Mouse (Mus musculus): ENCODE results near the gene Mfsd5. TPM values are rescaled to one million over a fixed set of nuclear protein-coding genes. Genes with fewer than 3 reads are reported as not detected.

Gene Mfsd5
- polyA plus RNA-seq, 1 experiment: 3.5 TPM

- Histone ChIP-seq H3K4me1 (ENCODE audit: control insufficient read depth) (peaks cover 12% of the 10 kb centered on the region), H3K36me3 (ENCODE audit: control insufficient read depth) (no peaks in the 10 kb centered on the region), H3K9me3 (ENCODE audit: control insufficient read depth, low read length) (no peaks in the 10 kb centered on the region), H3K27me3 (ENCODE audit: control insufficient read depth) (peaks cover 51% of the 10 kb centered on the region), H3K4me3 (replicated peaks) (no peak overlapping the region)
- TF ChIP-seq TAL1 (IDR thresholded peaks at IDR 0.05; ENCODE audit: low read length): no peak
Measured at GRCm38 (mm10) chr15:102239851-102240250, 39.4 kb upstream of the Mfsd5 start.

- H3K9me3 ChIP-seq (ENCODE audit: control insufficient read depth, low read length): no peaks in the 10 kb centered on the region
- peaks cover 6% of the 10 kb centered on the region for H3K4me1 ChIP-seq (ENCODE audit: control insufficient read depth)
- no peak overlapping the region for H3K4me3 ChIP-seq (replicated peaks)
- TF ChIP-seq GATA1 (IDR thresholded peaks at IDR 0.05; ENCODE audit: low read length) (no peak), TAL1 (IDR thresholded peaks at IDR 0.05; ENCODE audit: low read length) (no peak)
- no peaks in the 10 kb centered on the region for H3K36me3 ChIP-seq (ENCODE audit: control insufficient read depth)
- H3K27me3 ChIP-seq (ENCODE audit: control insufficient read depth): peaks cover 59% of the 10 kb centered on the region
Measured at GRCm38 (mm10) chr15:102240607-102241006, 38.6 kb upstream of the Mfsd5 start.

GRCm38 (mm10) chr15:102242404-102243228 lies 36.6 kb upstream of the Mfsd5 start:
- H3K4me1 ChIP-seq (ENCODE audit: control insufficient read depth): peaks cover 19% of the 10 kb centered on the region
- no peak for TF ChIP-seq TAL1 (IDR thresholded peaks at IDR 0.05; ENCODE audit: low read length)
- no peak for TF ChIP-seq GATA1 (IDR thresholded peaks at IDR 0.05; ENCODE audit: low read length)
- no peaks in the 10 kb centered on the region; the same call in 1 of the 2 replicates for H3K9me3 ChIP-seq (ENCODE audit: control insufficient read depth, low read length)
- no peaks in the 10 kb centered on the region for H3K36me3 ChIP-seq (ENCODE audit: control insufficient read depth)
- peaks cover 79% of the 10 kb centered on the region for H3K27me3 ChIP-seq (ENCODE audit: control insufficient read depth)
- H3K4me3 ChIP-seq (replicated peaks): no peak overlapping the region

GRCm38 (mm10) chr15:102243229-102244190 lies 35.7 kb upstream of the Mfsd5 start:
- H3K9me3 ChIP-seq (ENCODE audit: control insufficient read depth, low read length): no peaks in the 10 kb centered on the region; the same call in 1 of the 2 replicates
- H3K27me3 ChIP-seq (ENCODE audit: control insufficient read depth): peaks cover 88% of the 10 kb centered on the region
- TF ChIP-seq TAL1 (IDR thresholded peaks at IDR 0.05; ENCODE audit: low read length) (no peak), GATA1 (IDR thresholded peaks at IDR 0.05; ENCODE audit: low read length) (no peak)
- no peak overlapping the region for H3K4me3 ChIP-seq (replicated peaks)
- peaks cover 21% of the 10 kb centered on the region for H3K4me1 ChIP-seq (ENCODE audit: control insufficient read depth)
- H3K36me3 ChIP-seq (ENCODE audit: control insufficient read depth): no peaks in the 10 kb centered on the region

- peaks cover 21% of the 10 kb centered on the region for H3K4me1 ChIP-seq (ENCODE audit: control insufficient read depth)
- no peaks in the 10 kb centered on the region; the same call in 1 of the 2 replicates for H3K9me3 ChIP-seq (ENCODE audit: control insufficient read depth, low read length)
- TF ChIP-seq GATA1 (IDR thresholded peaks at IDR 0.05; ENCODE audit: low read length): no peak
- no peak for TF ChIP-seq TAL1 (IDR thresholded peaks at IDR 0.05; ENCODE audit: low read length)
- no peaks in the 10 kb centered on the region for H3K36me3 ChIP-seq (ENCODE audit: control insufficient read depth)
- no peak overlapping the region for H3K4me3 ChIP-seq (replicated peaks)
- H3K27me3 ChIP-seq (ENCODE audit: control insufficient read depth): peaks cover 93% of the 10 kb centered on the region
Measured at GRCm38 (mm10) chr15:102244306-102245191, 34.7 kb upstream of the Mfsd5 start.

GRCm38 (mm10) chr15:102245461-102245881 lies 33.8 kb upstream of the Mfsd5 start:
- Histone ChIP-seq H3K4me3 (replicated peaks) (peak overlapping the region; percentile 55), H3K36me3 (ENCODE audit: control insufficient read depth) (no peaks in the 10 kb centered on the region), H3K4me1 (ENCODE audit: control insufficient read depth) (peaks cover 21% of the 10 kb centered on the region), H3K9me3 (ENCODE audit: control insufficient read depth, low read length) (no peaks in the 10 kb centered on the region; the same call in 1 of the 2 replicates), H3K27me3 (ENCODE audit: control insufficient read depth) (peaks cover 97% of the 10 kb centered on the region)
- TF ChIP-seq TAL1 (IDR thresholded peaks at IDR 0.05; ENCODE audit: low read length): no peak
- no peak for TF ChIP-seq GATA1 (IDR thresholded peaks at IDR 0.05; ENCODE audit: low read length)

- no peak for TF ChIP-seq GATA1 (IDR thresholded peaks at IDR 0.05; ENCODE audit: low read length)
- H3K4me3 ChIP-seq (replicated peaks): peak overlapping the region; percentile 55
- H3K27me3 ChIP-seq (ENCODE audit: control insufficient read depth): peaks cover 98% of the 10 kb centered on the region
- H3K9me3 ChIP-seq (ENCODE audit: control insufficient read depth, low read length): no peaks in the 10 kb centered on the region; the same call in 1 of the 2 replicates
- no peaks in the 10 kb centered on the region for H3K36me3 ChIP-seq (ENCODE audit: control insufficient read depth)
- peaks cover 21% of the 10 kb centered on the region for H3K4me1 ChIP-seq (ENCODE audit: control insufficient read depth)
Measured at GRCm38 (mm10) chr15:102245891-102246741, 33.1 kb upstream of the Mfsd5 start.

All from erythroblast, embryonic 14.5 days (primary cell).